Mouse (Mus musculus): Measurements from ENCODE around the gene Rimbp2.

Gene Rimbp2

DNA sequence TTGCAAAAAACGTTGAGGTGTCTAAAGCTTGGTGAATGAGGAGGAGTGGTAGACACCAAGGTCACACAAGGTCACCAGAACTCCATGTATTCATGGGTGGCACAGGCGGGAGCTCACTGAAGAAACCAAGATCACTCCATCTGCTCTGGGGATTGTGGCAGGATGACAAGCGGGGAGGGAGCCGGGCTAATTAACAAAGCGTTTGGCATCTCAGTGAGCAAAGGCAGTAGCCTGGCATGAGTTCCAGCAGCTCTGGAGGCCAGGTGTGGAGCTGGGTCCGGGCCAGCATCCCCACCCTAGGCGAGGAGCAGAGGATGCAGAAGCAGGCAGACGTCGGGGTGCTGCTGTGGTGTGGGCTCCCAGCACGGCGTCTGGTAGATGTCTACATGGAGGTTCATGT is 108.3 kb downstream of the Rimbp2 start:
- DNase-seq (ENCODE audit: low spot score in 2 of 2): peak; percentile 76 to 87

DNA sequence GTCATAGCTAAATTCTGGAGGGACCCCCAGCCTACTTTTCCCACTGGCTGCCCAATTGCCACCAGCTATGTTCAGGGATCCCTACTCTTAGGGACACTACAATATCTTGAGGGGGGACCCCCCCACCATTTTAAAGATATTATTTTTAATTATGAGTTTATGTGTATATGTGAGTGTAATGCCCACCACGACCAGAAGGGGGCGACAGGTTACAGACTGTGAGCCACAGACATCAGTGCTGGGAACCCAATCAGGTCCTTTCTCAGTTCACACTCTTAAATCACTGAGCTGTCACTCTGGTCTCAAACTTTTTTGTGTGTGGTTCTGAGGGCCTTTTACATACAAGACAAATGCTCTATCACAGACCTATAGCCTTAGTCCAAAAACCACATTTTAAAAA is 109.3 kb downstream of the Rimbp2 start:
- DNase-seq (ENCODE audit: low spot score in 2 of 2): no peak

DNA sequence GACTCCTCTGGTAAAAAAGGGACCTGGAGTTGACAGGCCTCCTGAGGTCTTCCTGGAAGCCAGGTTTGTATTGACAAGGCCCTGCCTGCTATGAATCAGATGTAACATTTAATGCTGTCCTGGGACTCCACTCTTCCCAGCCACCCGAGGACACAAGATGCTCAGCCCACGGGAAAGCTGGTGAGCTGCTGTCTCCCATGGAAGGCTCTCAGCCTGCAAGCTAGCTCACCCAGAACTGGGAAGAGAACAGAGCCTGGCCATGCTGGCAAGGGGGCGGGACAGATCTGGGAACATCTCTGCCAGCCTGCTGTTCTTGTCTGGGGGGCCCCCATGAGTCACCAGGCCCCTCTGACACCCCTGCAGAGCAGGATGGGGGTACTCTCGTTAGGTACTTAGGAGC is 111.7 kb downstream of the Rimbp2 start:
- peak; percentile 71 to 81 for DNase-seq (ENCODE audit: low spot score in 2 of 2)

DNA sequence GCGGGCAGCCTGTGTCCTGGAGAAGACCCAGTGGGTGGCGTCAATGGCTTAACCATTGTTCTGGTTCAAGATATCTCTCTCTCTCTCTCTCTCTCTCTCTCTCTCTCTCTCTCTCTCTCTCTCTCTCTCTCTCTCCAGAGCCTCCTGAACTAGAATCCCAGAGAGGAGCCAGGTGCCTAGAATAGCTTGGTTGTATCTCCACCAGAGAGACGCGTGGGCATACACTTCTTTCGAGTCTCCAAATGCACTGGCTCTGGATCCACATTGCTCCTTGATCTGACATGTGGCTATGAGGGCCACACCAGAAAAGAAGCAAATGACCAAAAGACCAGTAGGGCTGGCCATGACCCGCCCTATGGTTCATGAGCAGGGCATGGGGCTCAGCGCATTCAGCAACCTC is 116.2 kb downstream of the Rimbp2 start:
- no peak for DNase-seq (ENCODE audit: low spot score in 2 of 2)

DNA sequence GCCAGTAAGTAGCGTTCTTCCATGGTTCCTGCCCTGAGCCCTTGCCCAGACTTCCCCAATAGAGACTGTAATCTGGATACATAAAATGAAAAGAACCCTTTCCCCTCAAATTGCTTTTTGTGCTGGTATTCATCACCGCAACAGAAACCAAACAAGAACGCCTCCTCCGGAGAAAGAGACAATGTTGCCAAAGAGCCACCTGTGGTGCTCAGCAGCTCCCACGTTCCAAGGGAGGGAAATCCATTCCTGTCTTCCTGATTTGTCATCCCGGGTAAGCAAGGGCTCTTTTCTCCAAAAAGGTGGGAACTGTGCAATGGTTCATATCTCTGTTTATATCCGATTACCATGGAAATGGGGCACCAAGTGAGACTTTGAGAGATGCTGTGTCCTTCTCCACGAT is 119.2 kb downstream of the Rimbp2 start:
- DNase-seq (ENCODE audit: low spot score in 2 of 2): no peak

- no peak for DNase-seq (ENCODE audit: low spot score in 2 of 2)
Observed at GRCm38 (mm10) chr5:128822843-128823242, 130.4 kb downstream of the Rimbp2 start.

DNA sequence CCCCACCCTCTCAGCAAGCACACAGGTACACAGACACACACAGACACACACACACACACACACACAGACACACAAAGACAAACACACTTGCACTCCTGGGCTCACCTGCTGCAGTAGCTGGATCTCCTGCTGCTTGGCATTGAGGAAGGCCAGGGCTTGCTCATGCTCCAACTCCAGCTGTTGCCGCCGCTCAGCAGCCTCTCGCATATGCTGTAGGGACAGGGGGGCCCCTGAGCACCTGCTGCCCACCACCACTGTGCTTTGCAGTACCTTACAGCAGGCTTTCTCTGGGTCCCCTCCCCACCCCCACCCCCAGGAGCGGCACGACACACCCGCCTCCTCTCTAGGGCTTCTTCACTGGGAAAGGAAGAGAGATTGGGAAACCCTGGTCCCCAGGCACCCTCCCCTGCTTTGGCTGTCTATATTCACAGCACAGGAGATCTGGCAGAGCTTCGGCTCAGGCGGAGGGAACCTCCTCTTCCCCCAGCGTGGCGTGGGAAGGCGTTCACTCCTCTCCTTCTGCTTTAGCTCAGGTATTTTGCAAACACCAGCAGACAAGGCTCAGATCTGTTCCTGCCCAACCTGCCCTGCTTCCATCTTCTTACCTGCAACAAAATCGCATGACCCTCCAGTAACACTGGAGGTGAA is 133.5 kb downstream of the Rimbp2 start:
- peak; percentile 79 to 82 for DNase-seq (ENCODE audit: low spot score in 2 of 2)

GRCm38 (mm10) chr5:128815629-128816028 is 137.7 kb downstream of the Rimbp2 start:
- DNase-seq (ENCODE audit: low spot score in 2 of 2): peak; percentile 79 to 86

DNA sequence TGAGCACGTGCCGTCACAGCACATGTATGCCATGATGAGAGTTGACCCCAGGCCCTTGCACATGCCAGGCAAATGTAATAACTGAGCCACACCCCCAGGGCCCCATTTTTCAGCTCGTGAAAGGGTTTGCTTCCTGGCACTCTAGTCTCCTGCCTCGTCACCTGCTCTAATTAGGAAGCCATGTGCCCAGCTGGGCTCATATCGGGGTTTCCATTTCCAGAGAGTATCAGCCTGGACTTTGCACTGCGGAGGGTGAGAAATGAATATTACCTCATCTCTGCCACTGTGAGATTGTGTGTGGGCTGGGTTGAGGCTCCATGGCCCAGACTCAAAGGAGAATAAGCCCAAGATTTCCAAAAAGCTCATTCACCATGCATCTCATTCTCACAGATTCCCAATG is 138.2 kb downstream of the Rimbp2 start:
- DNase-seq (ENCODE audit: low spot score in 2 of 2): peak in 1 of 2 experiments; percentile 52

GRCm38 (mm10) chr5:128813121-128813520 is 140.2 kb downstream of the Rimbp2 start:
- DNase-seq (ENCODE audit: low spot score in 2 of 2): peak in 1 of 2 experiments; percentile 46

DNA sequence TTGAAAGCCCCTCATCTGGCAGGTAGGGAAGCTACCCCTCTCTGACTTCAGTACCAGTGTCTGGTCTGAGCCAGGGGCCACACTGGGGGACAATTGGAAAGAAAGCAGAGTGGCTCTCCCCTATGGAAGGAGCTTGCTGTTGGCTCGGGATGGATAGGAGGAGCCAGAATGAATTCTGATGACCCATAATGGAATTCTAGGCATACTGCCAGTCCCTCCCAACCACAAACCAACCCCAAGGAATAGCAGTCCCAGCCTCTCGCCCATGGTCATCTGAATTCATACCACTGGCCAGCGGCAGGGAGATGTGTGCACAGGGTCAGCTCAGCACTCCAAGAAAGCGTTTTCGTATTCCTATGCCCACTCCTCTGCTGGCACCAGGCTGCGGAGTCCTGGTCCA is 141.9 kb downstream of the Rimbp2 start:
- DNase-seq (ENCODE audit: low spot score in 2 of 2): no peak

GRCm38 (mm10) chr5:128810006-128810405 is 143.3 kb downstream of the Rimbp2 start:
- peak; percentile 85 to 91 for DNase-seq (ENCODE audit: low spot score in 2 of 2)

GRCm38 (mm10) chr5:128809406-128809805 is 143.9 kb downstream of the Rimbp2 start:
- peak in 1 of 2 experiments; percentile 63 for DNase-seq (ENCODE audit: low spot score in 2 of 2)

- peak; percentile 60 to 68 for DNase-seq (ENCODE audit: low spot score in 2 of 2)
Observed at GRCm38 (mm10) chr5:128808547-128809182, 144.6 kb downstream of the Rimbp2 start.

GRCm38 (mm10) chr5:128807408-128807807 is 145.9 kb downstream of the Rimbp2 start:
- DNase-seq (ENCODE audit: low spot score in 2 of 2): peak in 1 of 2 experiments; percentile 42

DNA sequence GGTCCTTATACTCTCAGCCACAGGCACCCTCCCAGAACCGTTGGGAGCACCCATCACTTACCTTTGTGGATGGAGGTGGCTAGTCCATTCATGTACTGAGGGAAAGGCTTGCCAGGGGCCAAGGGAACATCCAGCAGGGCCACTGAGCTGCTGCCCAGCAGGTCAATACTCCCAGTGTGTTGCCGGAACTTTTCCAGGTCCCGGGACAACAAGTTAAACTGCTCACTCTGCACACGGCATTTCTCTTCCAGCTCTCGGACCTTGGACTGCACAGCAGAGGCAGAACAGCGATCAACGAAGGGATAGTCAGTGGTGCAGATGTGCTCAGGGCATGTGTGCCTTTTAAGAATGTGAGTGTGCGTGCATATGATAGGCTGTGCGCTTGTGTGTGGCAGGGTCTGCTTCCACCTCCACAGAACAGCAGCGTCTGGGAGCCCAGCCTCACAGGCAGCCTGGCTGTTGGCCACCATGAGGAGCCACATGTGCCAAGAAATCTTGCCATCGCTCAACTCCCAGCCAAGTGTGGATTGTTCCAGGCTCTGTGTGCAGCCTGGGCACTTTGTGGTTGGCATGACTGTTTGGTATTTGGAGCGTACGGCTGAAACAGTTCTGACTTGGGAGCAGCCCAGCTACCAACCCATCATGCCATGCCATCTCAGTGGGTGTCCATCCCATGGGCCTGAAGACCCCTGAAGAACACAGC is 146.8 kb downstream of the Rimbp2 start:
- DNase-seq (ENCODE audit: low spot score in 2 of 2): peak; percentile 92

GRCm38 (mm10) chr5:128805092-128805491 is 148.2 kb downstream of the Rimbp2 start:
- peak in 1 of 2 experiments; percentile 45 for DNase-seq (ENCODE audit: low spot score in 2 of 2)

DNA sequence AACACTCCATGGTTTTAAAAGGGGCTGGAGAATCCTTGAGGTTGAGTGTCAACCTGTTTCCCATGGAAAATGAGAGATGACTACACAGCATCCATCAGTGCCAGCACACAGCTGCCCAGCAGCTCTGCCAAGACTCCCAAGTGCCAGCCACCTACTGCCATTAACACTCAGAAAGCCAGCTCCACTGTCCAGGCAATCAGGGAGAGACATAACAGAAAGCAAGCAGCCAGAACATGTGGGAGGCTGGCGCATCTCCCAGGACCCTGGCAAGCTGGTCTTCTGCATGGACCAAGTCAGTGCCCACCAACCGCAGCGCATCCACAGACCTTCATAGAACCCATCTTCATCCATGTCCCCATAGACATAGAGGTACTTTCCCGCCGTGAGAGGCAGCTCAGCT is 152.7 kb downstream of the Rimbp2 start:
- peak; percentile 63 to 68 for DNase-seq (ENCODE audit: low spot score in 2 of 2)

GRCm38 (mm10) chr5:128781621-128782020 is 171.7 kb downstream of the Rimbp2 start:
- no peak for DNase-seq (ENCODE audit: low spot score in 2 of 2)

DNA sequence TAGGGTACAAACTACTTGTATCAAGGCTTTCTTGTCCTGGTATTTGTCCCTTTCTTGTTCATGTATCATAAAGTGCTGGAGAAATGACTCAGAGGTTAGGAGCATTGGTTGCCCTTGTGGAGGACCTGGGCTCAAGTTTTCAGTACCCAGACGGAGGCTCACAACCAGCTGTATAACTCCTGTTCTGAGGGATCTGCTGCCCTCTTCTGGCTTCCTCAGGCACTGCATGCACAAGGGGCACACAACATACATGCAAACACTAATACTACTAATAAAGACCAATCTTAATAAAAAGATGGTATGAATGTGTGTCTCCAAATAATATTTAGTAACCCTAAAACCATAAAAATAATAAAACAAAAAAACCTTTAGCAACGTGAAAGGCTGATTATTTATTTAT is 176.9 kb downstream of the Rimbp2 start:
- DNase-seq (ENCODE audit: low spot score in 2 of 2): no peak

GRCm38 (mm10) chr5:128769026-128769631 is 184.2 kb downstream of the Rimbp2 start:
- no peak for DNase-seq (ENCODE audit: low spot score in 2 of 2)

DNA sequence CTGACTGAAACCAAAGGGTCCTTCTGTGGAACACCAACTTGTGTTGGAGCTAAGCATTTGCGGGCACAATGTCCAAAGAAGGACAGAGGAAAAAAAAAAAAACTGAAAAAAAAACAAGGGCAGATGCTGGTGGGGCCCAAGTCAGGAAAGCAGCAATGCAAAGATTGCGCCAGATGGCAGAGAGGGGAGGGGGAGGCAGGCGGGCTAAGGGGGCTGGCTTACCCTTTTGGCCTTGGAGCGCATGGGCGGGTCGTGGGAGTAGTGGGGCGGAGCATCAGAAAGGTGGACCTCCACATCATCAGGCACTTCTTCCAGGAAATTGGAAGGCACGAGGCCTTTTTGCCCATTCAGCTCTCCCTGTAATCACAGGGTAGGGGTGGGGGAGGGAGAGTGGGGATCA is 192.2 kb downstream of the Rimbp2 start:
- DNase-seq (ENCODE audit: low spot score in 2 of 2): no peak

Data from right cerebral cortex, postnatal 10 days (tissue).